Mouse (Mus musculus): ENCODE results near the gene Ces1g.

- no peak for TF ChIP-seq CHD2 (IDR thresholded peaks at IDR 0.05; ENCODE audit: low read depth, low read length)
- no peak for TF ChIP-seq MAFK (IDR thresholded peaks at IDR 0.05; ENCODE audit: insufficient read depth, low read depth, low read length)
- no peak for TF ChIP-seq ZNF384 (IDR thresholded peaks at IDR 0.05; ENCODE audit: low read depth, low read length)
- TF ChIP-seq ZC3H11A (IDR thresholded peaks at IDR 0.05; ENCODE audit: borderline replicate concordance, low read depth, low read length) = no peak
- no peak for TF ChIP-seq HCFC1 (IDR thresholded peaks at IDR 0.05; ENCODE audit: borderline replicate concordance, insufficient read depth, low read length)
These were observed 57.6 kb downstream of the Ces1g start, which contains the start of gene Ces1f for GRCm38 (mm10) chr8:93279556-93279955.
